Mouse (Mus musculus) kidney, embryonic 15.5 days (tissue): Measurements from ENCODE around the gene Srl. TPM values are rescaled to one million over a fixed set of nuclear protein-coding genes. Genes with fewer than 3 reads are reported as not detected.

Source experiments
- polyA plus RNA-seq: library from polyadenylated mRNA; unstranded; fragments of >200 nt; fragmentation: Nextera tagmentation; extraction: Ambion mirVana; gene quantifications from 2 replicates; pipeline ENCODE4 v1.2.1, GENCODE M21; 2015

Srl gene
- polyA plus RNA-seq, 1 experiment from 2014 or later: 19.2 TPM

Other genes starting within 250 kb of the Srl start
- gene Adcy9, start 121.3 kb downstream of the Srl start, polyA plus RNA-seq: 1.2 TPM in 2 replicates
- gene Tfap4, start 18.0 kb upstream of the Srl start, polyA plus RNA-seq: 24.6 and 25.7 TPM in 2 replicates
- gene Glis2, start 52.9 kb upstream of the Srl start, polyA plus RNA-seq: 41.2 and 43.8 TPM in 2 replicates
- 90.1 and 92.6 TPM in 2 replicates for gene Pam16, start 83.2 kb upstream of the Srl start, polyA plus RNA-seq
- gene Vasn, start 98.1 kb upstream of the Srl start, polyA plus RNA-seq: 22.7 and 23.5 TPM in 2 replicates
- 77.7 and 81.4 TPM in 2 replicates for gene Dnaja3, start 98.2 kb upstream of the Srl start, polyA plus RNA-seq
- gene Coro7, start 138.0 kb upstream of the Srl start, polyA plus RNA-seq: 19.8 and 22.0 TPM in 2 replicates
- gene Nmral1, start 177.5 kb upstream of the Srl start, polyA plus RNA-seq: 98.2 and 99.8 TPM in 2 replicates
- gene Hmox2, start 184.5 kb upstream of the Srl start, polyA plus RNA-seq: 106 and 111 TPM in 2 replicates
- gene Cdip1, start 248.5 kb upstream of the Srl start, polyA plus RNA-seq: 101 and 108 TPM in 2 replicates